Mouse (Mus musculus) ES-E14 (cell line): ENCODE results near the gene Ndufc1.
"Not testable (repeated sequence)": the region's sequence is repeated elsewhere in the genome, so short reads cannot be mapped to it uniquely, and the experiment has no call there.

ENCODE experiments used
- CHD2 ChIP-seq: IDR thresholded peaks from 2 replicates; pipeline ENCODE4 v1.6.1; 2014; ENCODE audit warnings: mild to moderate bottlenecking, low read depth, low read length, inconsistent platforms
- ZNF384 ChIP-seq: IDR thresholded peaks from 2 replicates; pipeline ENCODE4 v1.6.1; 2012; ENCODE audit warnings: low read depth, low read length, inconsistent platforms

- not testable (repeated sequence) for TF ChIP-seq ZNF384, CHD2
Measured at GRCm38 (mm10) chr3:51434364-51434763, 25.6 kb upstream of the Ndufc1 start.
